Mouse (Mus musculus): ENCODE data around the gene Smr2.
"Not testable (repeated sequence)": the region's sequence is repeated elsewhere in the genome, so short reads cannot be mapped to it uniquely, and the experiment has no call there.

The Smr2 gene

GRCm38 (mm10) chr5:88086256-88086655 is at the start of gene Smr2:
Gene Smr2, plus strand, starts transcription at chr5:88086556.
- DNase-seq = not testable (repeated sequence)

DNA sequence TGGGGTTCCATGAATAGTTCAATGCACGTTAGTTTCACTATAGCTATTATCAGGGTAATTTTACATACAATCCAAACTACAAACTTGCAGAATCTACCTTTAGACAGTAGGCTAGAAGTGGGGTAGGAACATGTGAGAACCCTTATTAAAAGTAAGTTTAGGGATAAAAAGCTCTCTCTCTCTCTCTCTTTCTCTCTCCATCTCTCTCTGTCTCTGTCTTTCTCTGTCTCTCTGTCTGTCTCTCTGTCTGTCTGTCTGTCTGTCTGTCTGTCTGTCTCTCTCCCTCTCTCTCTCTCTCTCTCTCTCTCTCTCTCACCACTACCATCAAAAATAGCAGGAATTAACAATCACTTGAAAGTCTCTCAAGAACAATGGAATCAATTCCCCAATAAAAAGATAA is 25.1 kb downstream of the Smr2 start, which contains the start of gene Gm11116:
Gene Gm11116 (minus strand): TSS at position 101 of the 400 bp plus-strand sequence.
- DNase-seq = no peak

DNA sequence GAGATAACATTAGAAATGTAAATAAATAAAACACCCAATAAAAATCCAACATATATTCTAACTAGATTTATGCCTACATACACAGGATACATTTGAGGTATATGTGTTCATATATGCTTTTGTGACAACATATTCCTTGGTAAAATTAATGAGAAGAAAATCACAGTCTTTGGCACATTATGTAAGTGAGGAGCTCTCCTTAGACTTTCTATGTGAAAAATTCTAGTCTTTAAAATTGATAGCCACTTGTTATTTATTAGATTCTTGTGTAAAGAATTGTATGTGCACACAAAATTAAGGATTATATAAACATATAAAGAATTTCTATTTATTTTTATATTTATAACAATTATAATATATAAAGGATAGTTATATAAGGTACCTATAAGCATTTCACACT is 67.6 kb downstream of the Smr2 start, which contains the start of gene Gm11115:
Gene Gm11115 (minus strand): TSS at position 101 of the 400 bp plus-strand sequence.
- DNase-seq = no peak
